Mouse (Mus musculus) mature B cell (primary cell): ENCODE results near the gene Cdk11b.
"Not testable (repeated sequence)": the region's sequence is repeated elsewhere in the genome, so short reads cannot be mapped to it uniquely, and the experiment has no call there.

ENCODE experiments used
- in situ Hi-C: fragments of 300-500 bp; cut with MboI; formaldehyde crosslinking; loops from 2 replicates; pipeline ENCODE4 v1.14.3; 2019

The Cdk11b gene

GRCm38 (mm10) chr4:155605132-155605531 lies 19.5 kb upstream of the Cdk11b start:
- in situ Hi-C loops, result no loop called here

GRCm38 (mm10) chr4:155606825-155607224 lies 17.8 kb upstream of the Cdk11b start:
- in situ Hi-C loops, result no loop called here

GRCm38 (mm10) chr4:155611860-155612259 lies 12.8 kb upstream of the Cdk11b start:
- in situ Hi-C loops, result no loop called here

GRCm38 (mm10) chr4:155613264-155613663 lies 11.4 kb upstream of the Cdk11b start:
- in situ Hi-C loops, result no loop called here

GRCm38 (mm10) chr4:155618321-155618720 lies 6.3 kb upstream of the Cdk11b start:
- in situ Hi-C loops, result no loop called here

- in situ Hi-C loops, result no loop called here
Observed at GRCm38 (mm10) chr4:155630267-155630666, 5.6 kb downstream of the Cdk11b start.

GRCm38 (mm10) chr4:155635766-155636499 lies 11.3 kb downstream of the Cdk11b start:
- in situ Hi-C loops, result no loop called here

- in situ Hi-C loops, result no loop called here
Observed at GRCm38 (mm10) chr4:155643531-155643930, 18.9 kb downstream of the Cdk11b start.

- in situ Hi-C loops, result not testable (repeated sequence)
Observed at GRCm38 (mm10) chr4:155645308-155645707, 20.7 kb downstream of the Cdk11b start, which contains the start of gene Gm10563. Gm10563 (minus strand) TSS chr4:155645408.

GRCm38 (mm10) chr4:155645721-155646120 lies 21.1 kb downstream of the Cdk11b start:
- in situ Hi-C loops, result no loop called here

GRCm38 (mm10) chr4:155649355-155649754 lies 24.7 kb downstream of the Cdk11b start:
- in situ Hi-C loops, result no loop called here

GRCm38 (mm10) chr4:155651553-155652269 lies 27.1 kb downstream of the Cdk11b start:
- in situ Hi-C loops, result no loop called here

GRCm38 (mm10) chr4:155652283-155653085 lies 27.8 kb downstream of the Cdk11b start:
- in situ Hi-C loops, result no loop called here

- in situ Hi-C loops, result no loop called here
Observed at GRCm38 (mm10) chr4:155653086-155653450, 28.4 kb downstream of the Cdk11b start, which contains the start of gene Mmp23. Mmp23 (minus strand) TSS chr4:155653384.

- in situ Hi-C loops, result no loop called here
Observed at GRCm38 (mm10) chr4:155653451-155654182, 29.0 kb downstream of the Cdk11b start.

GRCm38 (mm10) chr4:155654183-155654455 lies 29.5 kb downstream of the Cdk11b start:
- in situ Hi-C loops, result no loop called here

- in situ Hi-C loops, result no loop called here
Observed at GRCm38 (mm10) chr4:155654456-155655298, 30.0 kb downstream of the Cdk11b start.

GRCm38 (mm10) chr4:155656214-155656751 lies 31.6 kb downstream of the Cdk11b start:
- in situ Hi-C loops, result no loop called here

- in situ Hi-C loops, result no loop called here
Observed at GRCm38 (mm10) chr4:155658961-155659360, 34.3 kb downstream of the Cdk11b start.

GRCm38 (mm10) chr4:155660641-155661040 lies 36.0 kb downstream of the Cdk11b start:
- in situ Hi-C loops, result no loop called here

GRCm38 (mm10) chr4:155666903-155667302 lies 42.2 kb downstream of the Cdk11b start:
- in situ Hi-C loops, result no loop called here
